Mouse (Mus musculus) cerebellum, adult 8-10 months (tissue): ENCODE measurements around the gene Jak2.
A peak's percentile ranks its signal among the peaks of the same experiment; 100 is the strongest.

Experiments used
- DNase-seq: peaks from one replicate; pipeline ENCODE4 v3.0.0; 2022

Gene Jak2

DNA sequence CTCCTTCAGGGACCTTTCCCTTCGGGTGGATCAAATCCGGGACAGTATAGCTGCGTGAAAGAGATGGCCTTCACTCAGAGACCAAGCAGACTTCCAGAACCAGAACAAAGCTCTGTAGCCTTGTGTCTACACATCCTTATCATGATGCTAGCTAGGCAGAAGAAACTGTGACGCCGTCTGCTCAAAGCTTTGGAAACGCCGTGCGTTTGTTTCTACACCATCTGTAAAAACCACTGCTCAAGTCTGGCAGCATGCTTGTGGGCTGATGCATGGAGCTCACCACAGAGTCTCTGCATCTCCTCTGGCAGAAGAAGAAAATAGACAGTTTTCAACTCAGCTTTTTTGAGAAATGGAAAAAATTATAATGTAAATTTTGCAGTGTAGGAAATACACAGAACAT, 60.2 kb downstream of the Jak2 start:
- DNase-seq, result no peak

DNA sequence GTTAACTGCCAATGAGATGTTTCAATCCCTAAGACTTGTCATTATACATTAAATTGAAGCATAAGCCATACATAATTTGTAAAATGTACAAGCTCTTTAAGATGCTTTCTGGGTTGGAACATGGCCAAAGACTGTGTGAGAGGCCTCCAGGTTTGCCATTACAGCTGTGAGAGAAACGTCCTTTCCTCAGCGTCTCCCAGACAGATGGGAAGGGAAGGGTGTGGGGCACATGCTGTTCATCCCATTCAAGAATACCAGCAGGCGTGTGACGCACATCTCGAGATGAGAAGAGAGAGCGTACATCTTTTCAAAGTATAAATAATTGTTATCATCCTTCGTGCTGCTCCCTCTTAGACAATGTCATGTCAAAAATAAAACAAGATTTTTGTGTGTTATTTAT, 61.0 kb downstream of the Jak2 start:
- DNase-seq, result no peak

- no peak for DNase-seq
These were observed 71.9 kb downstream of the Jak2 start for GRCm38 (mm10) chr19:29323416-29324049.

GRCm38 (mm10) chr19:29325053-29325851, 73.6 kb downstream of the Jak2 start, which contains the start of gene Insl6:
Insl6 (minus strand) TSS chr19:29325356.
- peak; percentile 9 for DNase-seq

GRCm38 (mm10) chr19:29325852-29326180, 74.2 kb downstream of the Jak2 start:
- no peak for DNase-seq

- DNase-seq, result no peak
These were observed 74.8 kb downstream of the Jak2 start for GRCm38 (mm10) chr19:29326396-29326795.

DNA sequence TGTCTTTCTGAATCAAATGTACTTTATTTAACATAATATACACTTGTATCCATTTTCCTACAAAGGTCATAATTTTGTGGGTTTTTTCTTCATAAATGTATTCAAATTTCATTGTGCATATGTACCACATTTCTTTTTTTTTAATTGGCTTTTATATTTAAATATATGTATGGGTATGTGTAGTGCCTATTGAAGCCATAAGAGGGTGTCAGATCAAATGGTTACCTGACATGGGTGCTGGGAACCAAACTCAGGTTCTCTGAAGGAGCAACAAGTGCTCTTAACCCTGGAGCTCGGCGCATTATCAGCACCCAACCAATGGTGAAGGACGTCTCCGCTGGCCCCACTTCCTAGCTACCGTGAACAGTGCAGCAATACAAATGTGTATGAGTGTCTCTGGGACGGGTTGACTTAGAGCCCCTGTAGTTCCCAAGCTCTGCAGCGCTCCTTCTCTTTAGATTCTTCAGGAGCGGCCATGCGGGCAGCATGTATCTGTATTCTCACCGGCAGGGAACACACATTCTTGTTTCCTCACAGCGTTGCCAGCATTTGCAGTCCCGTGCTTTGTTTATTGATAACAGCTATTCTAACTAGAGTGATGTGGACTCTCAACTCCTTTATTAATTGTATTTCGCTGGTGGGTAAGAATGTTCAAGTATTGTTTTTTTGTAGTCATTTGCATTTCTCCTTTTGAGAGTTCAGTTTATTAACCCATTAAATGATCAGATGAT, 75.4 kb downstream of the Jak2 start:
- DNase-seq, result no peak

GRCm38 (mm10) chr19:29334068-29334745, 82.6 kb downstream of the Jak2 start, which contains the start of gene Rln1:
Rln1 (minus strand) TSS chr19:29334670.
- peak; percentile 21 for DNase-seq

- no peak for DNase-seq
These were observed 85.0 kb downstream of the Jak2 start for GRCm38 (mm10) chr19:29336624-29337023.

GRCm38 (mm10) chr19:29341029-29341428, 89.4 kb downstream of the Jak2 start:
- no peak for DNase-seq

GRCm38 (mm10) chr19:29342281-29342680, 90.7 kb downstream of the Jak2 start:
- DNase-seq, result no peak

DNA sequence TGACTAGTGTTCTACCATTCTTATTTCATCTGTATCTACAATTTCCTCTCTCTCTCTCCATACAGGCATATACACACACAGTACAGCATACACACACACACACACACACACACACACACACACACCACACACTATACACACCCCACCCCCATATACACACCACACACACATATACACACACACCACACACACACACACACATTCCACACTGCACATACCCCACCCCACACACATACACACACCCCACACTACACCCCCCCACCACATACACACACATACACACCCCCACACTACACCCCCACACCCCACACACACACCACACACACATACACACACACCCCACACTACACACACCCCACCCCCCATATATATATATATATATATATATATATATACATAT, 93.2 kb downstream of the Jak2 start:
- DNase-seq, result no peak

DNA sequence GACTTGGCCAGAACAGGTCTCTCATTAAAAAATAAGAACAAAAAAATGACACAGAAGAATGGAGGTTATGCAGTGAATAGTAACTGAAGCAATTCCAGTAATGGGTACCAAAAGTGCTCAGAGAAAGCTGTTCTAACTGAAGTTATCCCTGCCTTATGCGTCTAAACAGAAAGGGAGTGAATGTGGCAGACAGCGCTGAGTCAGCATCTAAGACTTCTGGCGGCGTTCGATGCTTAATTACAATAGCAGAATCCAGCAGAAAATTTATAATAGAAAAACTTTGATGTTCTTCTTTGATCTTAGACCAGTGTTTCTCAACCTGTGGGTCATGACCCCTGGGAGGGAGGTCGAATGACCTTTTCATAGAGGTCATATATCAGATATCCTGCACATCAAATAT, 94.0 kb downstream of the Jak2 start:
- no peak for DNase-seq

- no peak for DNase-seq
These were observed 99.4 kb downstream of the Jak2 start for GRCm38 (mm10) chr19:29350991-29351390.

DNA sequence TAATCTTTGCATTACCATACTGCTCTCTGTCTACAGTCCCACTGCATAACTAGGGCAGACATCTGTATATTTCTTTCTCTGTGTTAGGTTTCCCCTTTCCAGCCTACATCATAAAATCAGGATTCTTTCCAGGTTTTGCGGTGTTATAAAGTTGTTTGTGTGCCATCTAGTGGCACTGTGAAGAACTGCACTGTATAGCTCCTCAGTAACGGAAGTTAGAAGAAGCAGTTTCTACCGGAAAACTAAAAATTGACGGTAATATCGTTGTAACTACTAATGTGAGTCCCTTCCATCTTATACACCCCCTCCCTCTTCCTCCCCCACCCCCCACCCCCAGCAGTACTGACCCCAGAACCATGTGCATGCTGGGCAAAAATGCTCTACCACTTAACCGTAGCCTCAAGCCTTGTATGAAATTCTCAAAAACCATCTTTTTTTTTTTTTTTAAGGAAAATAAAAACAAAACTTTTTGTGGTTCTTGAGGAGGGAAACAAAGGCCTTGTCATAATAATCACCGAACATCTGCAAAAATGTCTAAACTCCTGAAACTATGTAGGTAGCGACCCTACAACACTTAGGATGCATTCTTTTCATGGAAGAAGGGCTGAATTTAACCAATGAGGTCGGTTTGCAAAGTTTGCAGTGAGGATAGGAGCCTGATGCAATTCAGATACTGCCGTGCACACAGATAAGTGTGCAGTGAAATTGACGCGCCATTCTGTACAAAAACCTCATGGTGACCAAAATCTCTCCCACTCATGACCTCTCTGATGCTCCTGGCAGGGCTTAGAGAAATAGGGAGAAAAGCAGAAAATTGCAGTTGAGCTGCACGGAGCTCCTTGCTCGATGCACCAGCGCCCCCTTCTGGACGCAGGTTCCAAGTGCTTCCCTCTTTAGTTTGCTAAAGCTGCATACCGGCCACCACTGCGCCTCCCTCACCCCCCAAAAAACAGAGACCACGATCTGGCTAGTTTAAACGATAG, 103.6 kb downstream of the Jak2 start:
- DNase-seq, result peak; percentile 85

DNA sequence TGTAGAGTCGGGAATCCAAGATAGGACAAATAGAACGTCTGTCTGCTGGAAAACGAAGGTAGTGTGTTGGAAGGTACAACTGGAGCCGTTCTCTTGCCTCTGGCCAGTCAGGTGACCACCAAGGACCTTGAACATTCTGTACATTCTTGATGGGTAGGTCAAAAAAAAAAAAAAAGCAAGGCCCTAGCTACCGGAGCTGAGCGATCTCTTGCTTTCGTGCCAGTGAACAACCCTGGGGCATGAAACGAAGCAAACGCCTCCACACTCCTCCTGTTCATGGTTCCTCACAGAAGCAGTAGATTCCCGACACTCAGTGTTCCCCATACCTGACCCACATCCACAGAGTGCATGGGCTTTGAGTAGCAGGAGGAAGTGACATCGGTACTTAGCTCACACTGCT, 104.7 kb downstream of the Jak2 start:
- no peak for DNase-seq

- no peak for DNase-seq
These were observed 108.6 kb downstream of the Jak2 start for GRCm38 (mm10) chr19:29360251-29360650.

DNA sequence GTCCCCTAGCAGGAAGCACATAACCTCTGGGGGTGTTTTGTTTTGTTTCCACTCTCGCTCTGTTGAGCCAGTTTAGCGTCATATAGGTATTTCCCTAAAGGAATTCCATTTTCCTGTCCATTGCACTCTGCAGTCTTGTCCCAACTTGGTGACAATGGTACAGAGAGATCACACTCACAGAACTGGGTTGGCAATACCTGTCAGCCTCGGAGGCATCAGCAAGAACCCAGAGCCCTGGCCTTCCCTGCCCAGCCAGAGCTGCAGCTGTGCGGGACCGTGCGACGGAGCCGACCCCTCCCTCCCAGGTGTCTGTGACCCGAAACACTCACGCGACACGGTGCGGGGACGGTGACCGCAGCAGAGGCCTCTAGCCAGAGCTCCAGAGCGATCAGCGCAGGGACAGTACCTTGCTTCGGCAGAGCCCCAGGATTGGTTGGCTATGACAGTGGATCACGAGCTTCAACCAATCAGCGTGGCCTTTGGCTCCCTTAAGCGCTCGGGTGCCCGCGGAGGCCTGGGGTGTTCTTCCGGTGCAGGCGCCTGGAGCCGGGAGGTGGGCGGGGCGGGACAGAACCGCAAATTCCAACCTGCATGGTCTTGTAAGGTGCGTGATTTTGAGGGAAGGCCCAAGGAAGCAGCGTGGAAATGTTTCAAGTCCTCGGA, 110.0 kb downstream of the Jak2 start:
- DNase-seq, result peak; percentile 91

DNA sequence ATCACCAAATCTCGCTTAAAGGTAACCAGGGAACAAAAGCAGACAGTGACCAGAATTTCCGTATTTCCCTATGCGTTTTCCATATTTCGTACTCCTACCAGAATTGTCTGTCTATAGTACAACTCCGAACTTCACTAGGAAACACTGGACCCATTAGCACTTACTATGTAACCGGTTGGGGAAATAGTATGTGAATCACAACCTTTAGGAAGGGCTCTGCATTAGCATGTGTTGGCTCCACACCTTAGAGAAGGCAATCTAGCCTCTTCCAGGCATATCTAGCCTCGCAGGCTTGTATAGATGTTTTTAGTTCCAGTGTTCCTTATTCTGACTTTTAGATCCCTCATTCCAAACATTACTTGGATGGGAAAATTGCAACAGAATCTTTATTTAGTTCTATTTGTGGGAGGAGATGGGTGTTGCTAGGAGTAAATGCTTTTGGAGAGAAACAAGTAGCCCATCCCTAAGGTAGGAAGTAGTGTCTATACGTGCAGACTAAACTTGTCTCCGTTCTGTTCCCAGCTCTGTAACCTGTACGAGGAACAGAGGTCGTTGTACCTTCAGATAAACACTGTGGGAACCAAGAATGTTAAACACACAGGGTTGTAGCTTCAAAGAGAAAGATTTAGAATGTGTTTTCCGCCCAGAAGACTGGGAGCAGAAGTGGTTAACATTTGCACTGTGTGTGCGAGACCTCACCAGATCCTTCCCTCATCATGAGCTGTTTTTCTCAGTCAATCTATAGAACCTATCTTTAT, 110.7 kb downstream of the Jak2 start:
- no peak for DNase-seq
